Mouse (Mus musculus): Measurements from ENCODE around the gene Actg2. TPM values are rescaled to one million over a fixed set of nuclear protein-coding genes. Genes with fewer than 3 reads are reported as not detected.
A peak's percentile ranks its signal among the peaks of the same experiment; 100 is the strongest.

Gene Actg2
- polyA plus RNA-seq, 1 experiment from 2014 or later = 1.5 TPM

DNA sequence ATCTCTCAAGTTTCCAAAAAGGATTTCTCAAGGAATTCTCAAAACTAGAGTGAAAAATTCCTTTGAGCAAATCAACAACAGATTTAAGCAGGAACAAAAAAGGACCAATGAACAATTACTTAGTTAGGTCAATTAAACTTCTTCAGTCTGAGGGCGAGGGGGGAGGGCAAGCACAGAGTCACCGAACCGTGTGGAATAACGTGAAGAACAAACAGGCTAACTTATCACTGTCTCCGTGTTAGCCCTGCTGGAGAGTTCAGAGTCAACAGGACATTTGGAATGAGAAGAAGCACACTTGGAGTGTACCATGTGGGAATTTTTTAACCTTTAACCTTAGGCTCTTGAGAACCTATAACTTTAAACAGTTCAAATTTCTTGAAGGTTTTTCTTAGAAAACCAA, 12.3 kb upstream of the Actg2 start:
- Histone ChIP-seq H3K4me1 (replicated peaks) (no peaks in the 10 kb centered on the region), H3K9me3 (no peaks in the 10 kb centered on the region), H3K27ac (no peak overlapping the region), H3K4me3 (replicated peaks) (no peak overlapping the region), H3K36me3 (peaks cover 61% of the 10 kb centered on the region), H3K9ac (replicated peaks) (no peak overlapping the region), H3K4me2 (replicated peaks) (no peak overlapping the region), H3K27me3 (no peaks in the 10 kb centered on the region)
- 61% methylated on average over 5 of the region's 5 CpGs for WGBS
- no peak for ATAC-seq

DNA sequence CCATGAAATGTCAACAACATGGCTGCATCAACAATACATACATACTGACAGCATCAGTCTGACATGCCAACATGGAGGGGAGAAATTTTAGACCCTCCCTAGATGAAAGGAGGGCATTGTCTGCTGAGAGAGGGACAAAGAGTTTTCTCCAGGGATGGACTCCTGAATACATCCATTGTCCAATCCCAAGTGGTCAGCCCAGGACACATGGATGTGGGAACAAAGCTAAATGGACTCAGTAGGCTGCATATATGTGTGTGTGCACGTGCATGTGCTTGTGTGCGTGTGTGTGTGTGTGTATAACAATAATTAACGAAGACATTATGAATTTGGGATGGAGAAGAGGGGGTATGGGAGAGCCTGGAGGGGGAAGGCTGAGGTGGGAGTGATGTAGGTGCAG, 9.7 kb upstream of the Actg2 start:
- no peak overlapping the region for H3K27ac ChIP-seq
- H3K27me3 ChIP-seq = no peaks in the 10 kb centered on the region
- no peak overlapping the region for H3K4me2 ChIP-seq (replicated peaks)
- no peak for ATAC-seq
- no peaks in the 10 kb centered on the region for H3K4me1 ChIP-seq (replicated peaks)
- no peak overlapping the region for H3K4me3 ChIP-seq (replicated peaks)
- no peak overlapping the region for H3K9ac ChIP-seq (replicated peaks)
- WGBS = 85% methylated on average over 3 of the region's 3 CpGs
- peaks cover 60% of the 10 kb centered on the region for H3K36me3 ChIP-seq
- H3K9me3 ChIP-seq = no peaks in the 10 kb centered on the region

DNA sequence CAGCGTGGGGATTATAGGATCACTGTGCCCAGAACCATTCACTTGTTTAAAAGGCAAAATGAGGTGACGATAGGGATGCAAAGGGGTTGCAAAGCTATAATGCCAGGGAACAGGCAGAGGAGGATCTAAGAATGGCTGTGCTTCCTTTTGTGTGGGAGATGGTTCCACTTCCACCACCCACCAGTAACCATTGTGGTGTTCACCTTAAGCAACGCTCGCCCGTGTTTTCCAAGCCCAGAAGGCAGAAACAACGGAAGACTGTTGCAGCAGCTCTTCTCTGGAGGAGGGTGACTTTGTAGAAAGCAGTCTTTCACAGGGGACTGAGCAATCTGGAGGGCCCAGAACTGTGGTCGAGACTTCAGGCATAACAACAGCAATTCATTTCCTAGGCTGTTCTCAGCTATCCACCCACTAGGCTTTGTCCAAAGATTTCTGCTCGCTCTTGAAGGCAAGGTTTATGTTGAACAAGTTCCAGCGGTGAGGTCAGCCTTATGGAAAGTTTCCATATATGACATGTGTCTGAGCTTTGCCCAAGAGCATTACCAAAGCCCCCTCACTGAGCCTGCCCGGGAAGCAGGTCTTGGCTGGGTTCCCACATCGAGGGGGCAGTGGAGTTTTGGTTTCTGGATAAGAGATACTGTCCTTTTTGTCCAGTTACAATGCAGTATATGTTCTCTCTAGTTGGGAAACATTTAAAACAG, 5.8 kb upstream of the Actg2 start:
- no peaks in the 10 kb centered on the region for H3K9me3 ChIP-seq
- H3K4me3 ChIP-seq (replicated peaks) = no peak overlapping the region
- WGBS = 79% methylated on average over 11 of the region's 11 CpGs
- H3K4me1 ChIP-seq (replicated peaks) = no peaks in the 10 kb centered on the region
- H3K4me2 ChIP-seq (replicated peaks) = no peak overlapping the region
- H3K9ac ChIP-seq (replicated peaks) = no peak overlapping the region
- no peaks in the 10 kb centered on the region for H3K27me3 ChIP-seq
- H3K27ac ChIP-seq = no peak overlapping the region
- ATAC-seq = no peak
- H3K36me3 ChIP-seq = peaks cover 47% of the 10 kb centered on the region

DNA sequence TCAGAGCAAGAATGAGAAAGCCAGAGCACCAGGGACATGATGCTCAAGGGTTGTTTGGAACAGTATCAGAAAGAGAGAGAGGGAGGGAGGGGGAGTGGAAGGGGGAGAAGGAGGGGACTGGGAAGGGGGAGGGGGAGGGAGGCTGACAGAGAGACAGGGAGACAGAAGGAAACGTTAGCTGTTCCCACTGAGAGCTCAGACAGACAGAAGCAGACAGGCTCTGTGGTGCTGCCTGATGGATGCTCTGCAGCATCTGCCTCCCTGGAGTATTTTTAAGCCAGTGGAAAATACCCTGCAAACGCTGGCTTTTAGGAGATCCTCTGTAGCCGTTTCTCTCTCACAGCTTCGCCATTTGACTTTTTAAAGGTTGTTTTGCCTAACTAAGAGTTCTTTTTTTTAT, 4.0 kb upstream of the Actg2 start:
- no peaks in the 10 kb centered on the region for H3K9me3 ChIP-seq
- no peaks in the 10 kb centered on the region for H3K27me3 ChIP-seq
- no peaks in the 10 kb centered on the region for H3K4me1 ChIP-seq (replicated peaks)
- WGBS = 40% methylated on average over 4 of the region's 4 CpGs
- no peak overlapping the region for H3K4me2 ChIP-seq (replicated peaks)
- H3K4me3 ChIP-seq (replicated peaks) = no peak overlapping the region
- H3K27ac ChIP-seq = no peak overlapping the region
- ATAC-seq = no peak
- H3K36me3 ChIP-seq = peaks cover 29% of the 10 kb centered on the region
- no peak overlapping the region for H3K9ac ChIP-seq (replicated peaks)

DNA sequence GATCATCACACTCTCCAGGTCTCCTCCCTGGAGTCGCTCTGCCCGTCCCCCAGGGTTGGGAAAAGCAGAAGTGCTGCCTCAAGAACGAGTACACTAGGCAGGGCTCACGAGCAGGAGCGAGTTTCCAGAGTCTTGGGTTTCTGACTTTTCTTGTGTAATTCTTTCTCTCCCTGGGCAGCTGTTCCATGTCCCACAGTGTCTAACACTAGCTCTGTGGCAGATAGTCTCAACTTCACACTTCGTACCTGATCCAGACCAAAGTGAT, 662 bp upstream of the Actg2 start:
- Histone ChIP-seq H3K27ac (no peak overlapping the region), H3K27me3 (no peaks in the 10 kb centered on the region), H3K4me1 (replicated peaks) (no peaks in the 10 kb centered on the region), H3K4me3 (replicated peaks) (no peak overlapping the region), H3K9ac (replicated peaks) (no peak overlapping the region), H3K4me2 (replicated peaks) (no peak overlapping the region), H3K9me3 (no peaks in the 10 kb centered on the region), H3K36me3 (peaks cover 2% of the 10 kb centered on the region; the same call in 1 of the 2 replicates)
- ATAC-seq = no peak
- 48% methylated on average over 6 of the region's 6 CpGs for WGBS

DNA sequence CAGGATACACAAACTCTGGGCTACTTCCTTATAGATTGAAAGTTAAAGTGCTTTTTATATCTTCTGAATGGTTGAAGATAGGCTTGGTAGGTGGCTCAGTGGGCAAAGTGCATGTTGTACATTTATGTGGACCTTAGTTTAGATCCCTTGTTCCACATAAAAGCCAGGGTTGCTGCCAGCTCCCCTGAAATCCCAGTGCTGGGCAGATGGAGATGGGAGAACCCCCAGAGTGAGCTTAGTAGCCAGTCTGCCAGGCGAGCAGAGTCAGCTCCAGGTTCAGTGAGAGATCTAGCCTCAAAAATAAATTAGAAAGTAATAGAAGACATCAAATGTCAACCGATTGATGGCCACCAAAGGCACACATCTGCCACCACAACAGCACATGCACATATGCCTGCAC, 3.5 kb downstream of the Actg2 start:
- no peak overlapping the region for H3K9ac ChIP-seq (replicated peaks)
- H3K4me2 ChIP-seq (replicated peaks) = no peak overlapping the region
- no peaks in the 10 kb centered on the region for H3K9me3 ChIP-seq
- WGBS = 71% methylated on average over 2 of the region's 2 CpGs
- no peaks in the 10 kb centered on the region for H3K4me1 ChIP-seq (replicated peaks)
- no peak for ATAC-seq
- H3K27me3 ChIP-seq = no peaks in the 10 kb centered on the region
- no peak overlapping the region for H3K4me3 ChIP-seq (replicated peaks)
- H3K27ac ChIP-seq = no peak overlapping the region
- H3K36me3 ChIP-seq = no peaks in the 10 kb centered on the region

DNA sequence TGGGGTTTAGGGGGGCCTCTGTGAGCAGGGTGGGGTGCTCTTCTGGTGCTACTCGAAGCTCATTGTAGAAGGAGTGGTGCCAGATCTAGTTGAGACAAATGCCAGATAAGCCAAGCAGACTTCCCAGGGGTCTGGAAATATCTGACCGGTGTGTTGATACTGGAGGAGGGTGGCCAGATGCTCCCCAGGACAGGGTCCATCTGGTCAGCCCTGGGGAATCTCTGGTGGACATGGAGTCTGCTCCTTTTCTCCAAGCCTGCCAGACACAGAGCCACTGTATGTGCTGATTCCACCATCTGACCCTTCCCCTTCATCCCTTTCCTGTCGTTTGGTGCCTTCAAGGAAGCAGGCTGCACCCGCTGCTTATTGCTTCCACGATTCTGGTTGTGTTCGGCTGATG, 12.9 kb downstream of the Actg2 start:
- no peaks in the 10 kb centered on the region for H3K9me3 ChIP-seq
- 83% methylated on average over 6 of the region's 6 CpGs for WGBS
- H3K4me1 ChIP-seq (replicated peaks) = no peaks in the 10 kb centered on the region
- ATAC-seq = no peak
- H3K4me2 ChIP-seq (replicated peaks) = no peak overlapping the region
- H3K36me3 ChIP-seq = no peaks in the 10 kb centered on the region
- H3K4me3 ChIP-seq (replicated peaks) = no peak overlapping the region
- H3K27ac ChIP-seq = no peak overlapping the region
- H3K9ac ChIP-seq (replicated peaks) = no peak overlapping the region
- no peaks in the 10 kb centered on the region for H3K27me3 ChIP-seq

DNA sequence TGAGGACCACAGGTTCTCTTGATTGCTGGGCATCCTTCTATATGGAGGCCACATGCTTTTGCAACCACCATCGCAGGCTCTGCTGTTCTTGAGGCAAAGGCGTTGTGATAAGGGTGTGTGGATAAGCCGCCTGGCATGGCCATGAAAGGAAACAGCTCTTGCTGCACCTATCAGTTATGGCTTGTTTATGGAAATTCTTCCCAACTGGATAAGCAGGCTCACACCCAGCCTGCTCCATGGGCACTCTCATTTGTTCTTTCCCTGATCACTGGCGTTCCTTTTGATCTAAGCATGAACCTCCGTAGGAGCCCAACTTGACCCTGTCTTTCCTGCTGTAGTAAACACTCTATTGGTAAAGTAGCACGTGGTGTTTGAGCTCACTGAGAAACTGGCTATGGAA, 14.3 kb downstream of the Actg2 start:
- H3K4me2 ChIP-seq (replicated peaks) = no peak overlapping the region
- 76% methylated on average over 6 of the region's 6 CpGs for WGBS
- no peaks in the 10 kb centered on the region for H3K4me1 ChIP-seq (replicated peaks)
- H3K27me3 ChIP-seq = no peaks in the 10 kb centered on the region
- no peaks in the 10 kb centered on the region for H3K36me3 ChIP-seq
- H3K9ac ChIP-seq (replicated peaks) = no peak overlapping the region
- H3K27ac ChIP-seq = no peak overlapping the region
- no peak for ATAC-seq
- H3K4me3 ChIP-seq (replicated peaks) = no peak overlapping the region
- H3K9me3 ChIP-seq = no peaks in the 10 kb centered on the region

DNA sequence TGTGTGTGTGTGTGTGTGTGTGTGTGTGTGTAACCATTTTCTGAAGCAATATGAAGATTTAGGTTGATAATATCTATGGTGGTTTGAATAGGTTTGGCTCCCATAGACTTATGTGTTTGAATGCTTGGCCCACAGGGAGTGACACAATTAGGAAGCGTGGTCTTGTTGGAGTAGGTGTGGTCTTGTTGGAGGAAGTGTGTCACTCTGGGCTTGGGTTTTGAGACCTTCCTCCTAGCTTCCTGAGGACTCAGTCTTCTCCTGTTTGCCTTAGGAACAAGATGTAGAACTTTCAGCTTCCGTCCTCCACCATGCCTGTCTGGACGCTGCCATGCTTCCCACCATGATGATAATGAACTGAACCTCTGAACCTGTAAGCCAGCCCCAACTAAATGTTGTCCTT, 17.4 kb downstream of the Actg2 start:
- ATAC-seq = no peak
- no peak overlapping the region for H3K9ac ChIP-seq (replicated peaks)
- H3K4me2 ChIP-seq (replicated peaks) = no peak overlapping the region
- no peak overlapping the region for H3K4me3 ChIP-seq (replicated peaks)
- 84% methylated on average over 3 of the region's 3 CpGs for WGBS
- H3K4me1 ChIP-seq (replicated peaks) = no peaks in the 10 kb centered on the region
- H3K27me3 ChIP-seq = no peaks in the 10 kb centered on the region
- H3K9me3 ChIP-seq = no peaks in the 10 kb centered on the region
- no peak overlapping the region for H3K27ac ChIP-seq
- H3K36me3 ChIP-seq = no peaks in the 10 kb centered on the region

DNA sequence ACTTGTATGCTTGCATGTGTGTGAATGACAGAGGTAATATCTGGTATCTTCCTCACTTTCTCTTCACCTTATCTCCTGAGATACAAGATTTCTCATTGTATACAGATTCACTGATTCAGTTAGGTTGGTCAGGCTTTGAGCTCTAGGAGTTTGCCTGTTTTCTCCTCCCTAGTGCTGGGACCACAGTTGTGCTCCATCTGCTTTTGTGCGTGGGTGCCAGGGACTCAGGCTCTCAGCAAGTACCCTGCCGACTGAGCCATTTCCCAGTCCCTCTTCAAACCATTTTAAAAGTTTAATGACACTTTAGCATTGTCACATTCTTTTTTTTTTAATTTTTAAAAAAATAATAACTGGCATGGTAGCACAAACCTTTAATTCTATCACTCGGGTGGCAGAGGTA, 20.9 kb downstream of the Actg2 start:
- WGBS = 73% methylated on average over 3 of the region's 3 CpGs
- no peak for ATAC-seq
- H3K4me2 ChIP-seq (replicated peaks) = no peak overlapping the region

DNA sequence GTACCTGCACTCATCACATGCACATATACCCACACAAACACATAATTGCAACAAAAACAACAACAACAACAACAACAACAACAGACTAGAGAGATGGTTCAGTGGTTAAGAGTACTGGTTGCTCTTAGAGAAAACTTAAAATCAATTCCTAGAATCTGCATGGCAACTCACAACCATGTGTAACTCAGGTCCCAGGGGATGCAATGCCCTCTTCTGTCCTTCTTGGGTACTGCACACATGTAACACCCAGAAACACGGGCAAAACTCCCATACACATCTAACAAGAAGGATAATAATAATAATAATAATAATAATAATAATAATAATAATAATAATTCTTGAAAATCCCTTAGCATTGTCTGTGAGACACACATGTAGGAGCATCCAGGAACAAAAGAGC, 23.6 kb downstream of the Actg2 start:
- peak; percentile 48; the same call in 1 of the 2 replicates for ATAC-seq
- no peaks in the 10 kb centered on the region for H3K9me3 ChIP-seq
- H3K27ac ChIP-seq = no peak overlapping the region
- no peak overlapping the region for H3K4me3 ChIP-seq (replicated peaks)
- no peaks in the 10 kb centered on the region for H3K27me3 ChIP-seq
- 11% methylated on average over 1 of the region's 1 CpGs for WGBS
- no peak overlapping the region for H3K9ac ChIP-seq (replicated peaks)
- H3K36me3 ChIP-seq = no peaks in the 10 kb centered on the region
- peaks cover 2% of the 10 kb centered on the region; the same call in 1 of the 2 replicates for H3K4me1 ChIP-seq (replicated peaks)
- no peak overlapping the region for H3K4me2 ChIP-seq (replicated peaks)

More for the DNA sequence above, 20.9 kb downstream of the Actg2 start:
- Histone ChIP-seq H3K36me3 (no peaks in the 10 kb centered on the region), H3K9ac (replicated peaks) (no peak overlapping the region), H3K27ac (no peak overlapping the region), H3K27me3 (no peaks in the 10 kb centered on the region), H3K9me3 (no peaks in the 10 kb centered on the region), H3K4me3 (replicated peaks) (no peak overlapping the region), H3K4me1 (replicated peaks) (no peaks in the 10 kb centered on the region)

DNA sequence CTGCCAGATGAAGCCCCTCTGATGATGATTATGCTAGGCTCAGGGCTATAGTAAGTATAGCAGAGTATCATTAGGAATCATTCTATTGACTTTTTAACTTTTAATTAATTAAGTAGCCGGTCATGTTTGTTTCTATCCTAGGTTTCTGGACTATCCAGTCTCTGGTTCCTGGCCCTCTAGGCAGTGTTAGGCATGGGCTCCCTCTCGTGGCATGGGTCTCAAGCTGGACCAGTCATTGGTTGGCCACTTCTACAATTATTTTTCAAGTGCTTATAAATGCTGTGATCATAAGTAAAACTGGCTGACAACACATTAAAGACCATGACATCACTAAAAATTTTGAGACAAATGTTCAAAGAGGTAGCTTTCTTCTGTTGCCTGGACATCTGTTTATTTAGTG, 25.9 kb downstream of the Actg2 start:
- H3K36me3 ChIP-seq = no peaks in the 10 kb centered on the region
- no peak overlapping the region for H3K27ac ChIP-seq
- no peaks in the 10 kb centered on the region for H3K27me3 ChIP-seq
- H3K9me3 ChIP-seq = no peaks in the 10 kb centered on the region
- H3K4me1 ChIP-seq (replicated peaks) = peaks cover 16% of the 10 kb centered on the region
- no peak for ATAC-seq
- no peak overlapping the region for H3K4me2 ChIP-seq (replicated peaks)
- H3K4me3 ChIP-seq (replicated peaks) = no peak overlapping the region
- H3K9ac ChIP-seq (replicated peaks) = no peak overlapping the region
- WGBS = 62% methylated on average over 2 of the region's 2 CpGs

DNA sequence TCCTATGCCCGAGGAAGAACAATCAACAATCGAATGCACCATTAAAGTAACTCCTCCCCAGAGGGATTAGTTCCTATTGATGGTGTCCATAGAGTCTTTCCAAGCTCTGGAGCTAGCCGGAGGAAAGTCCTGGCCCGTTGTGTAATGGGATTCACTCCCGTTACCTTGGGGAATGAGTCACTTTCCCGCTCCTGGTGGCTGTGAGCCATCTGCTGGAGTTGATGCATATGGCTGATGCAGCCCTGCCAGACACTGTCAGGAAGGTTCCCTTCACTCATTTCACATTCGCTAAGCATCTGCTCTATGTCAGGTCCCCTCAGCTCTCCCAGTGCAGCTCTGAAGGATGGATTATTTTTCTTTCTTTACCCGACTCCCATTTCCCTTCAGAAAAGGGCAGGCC, 26.6 kb downstream of the Actg2 start:
- ATAC-seq = no peak
- Histone ChIP-seq H3K4me1 (replicated peaks) (peaks cover 20% of the 10 kb centered on the region), H3K9me3 (no peaks in the 10 kb centered on the region), H3K9ac (replicated peaks) (peak overlapping the region; percentile 36), H3K4me2 (replicated peaks) (no peak overlapping the region), H3K27ac (no peak overlapping the region), H3K36me3 (no peaks in the 10 kb centered on the region), H3K4me3 (replicated peaks) (no peak overlapping the region), H3K27me3 (no peaks in the 10 kb centered on the region)
- WGBS = 40% methylated on average over 8 of the region's 8 CpGs
